Mouse (Mus musculus): ENCODE measurements at regions not wholly inside any gene's neighbourhood (a gene's known extent, or its start where the extent isn't known, plus 50 kb on each side); places are given as distances from the start of the nearest gene placed in this dataset.

- Histone ChIP-seq H3K27ac (ENCODE audit: low read length) (no peak overlapping the region), H3K4me1 (ENCODE audit: control insufficient read depth, low read depth, low read length) (no peaks in the 10 kb centered on the region), H3K9ac (ENCODE audit: low read depth, low read length) (no peak overlapping the region), H3K36me3 (ENCODE audit: control insufficient read depth, insufficient read depth) (no peaks in the 10 kb centered on the region), H3K27me3 (ENCODE audit: control insufficient read depth, insufficient read depth, low read depth, low read length) (no peaks in the 10 kb centered on the region), H3K9me3 (replicated peaks; ENCODE audit: control insufficient read depth, low read length) (no peaks in the 10 kb centered on the region), H3K4me2 (ENCODE audit: low read depth, low read length) (no peak overlapping the region), H3K4me3 (ENCODE audit: low read depth, low read length) (no peak overlapping the region)
- WGBS (ENCODE audit: insufficient replicate concordance) = 14% methylated on average over 9 of the region's 9 CpGs
- ATAC-seq (ENCODE audit: low read depth) = no peak
Measured at GRCm38 (mm10) chr13:81944047-81944446, 161.2 kb downstream of the Cetn3 start.

DNA sequence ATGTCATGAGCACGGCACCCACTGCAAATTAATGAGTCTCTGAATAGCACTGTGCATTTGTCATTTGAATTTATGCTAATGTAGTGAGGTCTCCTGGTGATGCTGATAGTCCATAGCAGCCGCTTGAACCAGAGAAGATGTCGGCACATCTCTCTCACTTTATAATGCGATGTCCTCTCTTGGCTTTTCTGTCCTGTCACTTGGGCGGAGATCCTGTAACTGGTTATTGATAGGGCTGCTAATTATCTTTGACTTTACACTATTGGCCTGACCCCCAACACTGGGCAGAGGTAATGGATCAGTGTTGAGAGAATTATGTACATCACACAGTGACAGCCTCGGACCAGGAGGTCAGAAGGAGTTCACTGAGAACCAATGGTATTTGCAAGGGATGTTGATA is 161.6 kb downstream of the Cetn3 start:
- Histone ChIP-seq H3K9me3 (replicated peaks; ENCODE audit: control insufficient read depth, low read length) (no peaks in the 10 kb centered on the region), H3K4me1 (ENCODE audit: control insufficient read depth, low read depth, low read length) (no peaks in the 10 kb centered on the region), H3K27ac (ENCODE audit: low read length) (no peak overlapping the region), H3K27me3 (ENCODE audit: control insufficient read depth, insufficient read depth, low read depth, low read length) (no peaks in the 10 kb centered on the region), H3K36me3 (ENCODE audit: control insufficient read depth, insufficient read depth) (no peaks in the 10 kb centered on the region), H3K9ac (ENCODE audit: low read depth, low read length) (no peak overlapping the region), H3K4me3 (ENCODE audit: low read depth, low read length) (no peak overlapping the region), H3K4me2 (ENCODE audit: low read depth, low read length) (no peak overlapping the region)
- no peak for ATAC-seq (ENCODE audit: low read depth)
- 60% methylated on average over 6 of the region's 6 CpGs for WGBS (ENCODE audit: insufficient replicate concordance)

DNA sequence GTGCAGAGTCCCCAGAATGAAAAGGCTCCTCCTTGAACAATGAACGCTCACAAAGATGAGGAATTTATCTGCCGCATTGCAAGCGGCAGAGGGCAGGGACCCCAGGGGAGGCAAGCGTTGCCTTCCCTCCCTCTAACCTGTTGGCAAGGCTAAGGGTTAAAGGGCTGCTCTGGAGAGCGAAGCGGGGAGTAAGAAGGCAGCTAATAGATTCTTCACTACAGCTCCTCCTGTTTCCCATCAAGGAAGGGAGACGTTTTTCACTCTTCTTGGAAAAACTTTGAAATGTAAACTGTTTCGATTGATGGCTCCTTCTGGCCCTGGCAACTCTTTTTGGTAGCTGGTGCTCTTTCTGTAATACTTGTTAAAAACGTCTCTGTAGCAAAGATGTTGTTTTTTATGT is 162.9 kb downstream of the Cetn3 start:
- no peak overlapping the region for H3K4me3 ChIP-seq (ENCODE audit: low read depth, low read length)
- no peaks in the 10 kb centered on the region for H3K4me1 ChIP-seq (ENCODE audit: control insufficient read depth, low read depth, low read length)
- H3K36me3 ChIP-seq (ENCODE audit: control insufficient read depth, insufficient read depth) = no peaks in the 10 kb centered on the region
- H3K27me3 ChIP-seq (ENCODE audit: control insufficient read depth, insufficient read depth, low read depth, low read length) = no peaks in the 10 kb centered on the region
- H3K9ac ChIP-seq (ENCODE audit: low read depth, low read length) = no peak overlapping the region
- H3K9me3 ChIP-seq (replicated peaks; ENCODE audit: control insufficient read depth, low read length) = no peaks in the 10 kb centered on the region
- ATAC-seq (ENCODE audit: low read depth) = no peak
- no peak overlapping the region for H3K27ac ChIP-seq (ENCODE audit: low read length)
- H3K4me2 ChIP-seq (ENCODE audit: low read depth, low read length) = no peak overlapping the region
- 23% methylated on average over 9 of the region's 9 CpGs for WGBS (ENCODE audit: insufficient replicate concordance)

DNA sequence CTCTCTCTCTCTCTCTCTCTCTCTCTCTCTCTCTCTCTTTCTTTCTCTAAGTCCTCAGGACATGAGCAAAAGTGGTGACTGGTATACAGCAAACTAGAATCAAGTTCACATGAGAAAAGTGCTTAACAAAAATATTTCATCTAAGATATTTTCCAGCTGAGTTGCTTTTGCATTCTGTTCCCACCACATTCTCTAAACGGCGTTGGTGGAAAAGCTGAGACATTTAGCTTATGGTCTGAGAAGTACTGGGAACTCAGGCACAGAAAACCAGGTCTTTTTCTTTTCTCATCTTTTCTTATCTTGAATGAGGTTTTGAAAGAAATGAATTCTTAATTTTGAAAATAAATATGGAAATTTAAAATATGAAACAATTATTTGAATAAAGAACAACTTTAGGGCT is 182.6 kb downstream of the Cetn3 start:
- no peak overlapping the region for H3K4me2 ChIP-seq (ENCODE audit: low read depth, low read length)
- H3K27ac ChIP-seq (ENCODE audit: low read length) = no peak overlapping the region
- ATAC-seq (ENCODE audit: low read depth) = no peak
- H3K27me3 ChIP-seq (ENCODE audit: control insufficient read depth, insufficient read depth, low read depth, low read length) = no peaks in the 10 kb centered on the region
- no peak overlapping the region for H3K4me3 ChIP-seq (ENCODE audit: low read depth, low read length)
- H3K36me3 ChIP-seq (ENCODE audit: control insufficient read depth, insufficient read depth) = no peaks in the 10 kb centered on the region
- no peak overlapping the region for H3K9ac ChIP-seq (ENCODE audit: low read depth, low read length)
- 70% methylated on average over 2 of the region's 2 CpGs for WGBS (ENCODE audit: insufficient replicate concordance)
- H3K9me3 ChIP-seq (replicated peaks; ENCODE audit: control insufficient read depth, low read length) = no peaks in the 10 kb centered on the region
- no peaks in the 10 kb centered on the region for H3K4me1 ChIP-seq (ENCODE audit: control insufficient read depth, low read depth, low read length)

DNA sequence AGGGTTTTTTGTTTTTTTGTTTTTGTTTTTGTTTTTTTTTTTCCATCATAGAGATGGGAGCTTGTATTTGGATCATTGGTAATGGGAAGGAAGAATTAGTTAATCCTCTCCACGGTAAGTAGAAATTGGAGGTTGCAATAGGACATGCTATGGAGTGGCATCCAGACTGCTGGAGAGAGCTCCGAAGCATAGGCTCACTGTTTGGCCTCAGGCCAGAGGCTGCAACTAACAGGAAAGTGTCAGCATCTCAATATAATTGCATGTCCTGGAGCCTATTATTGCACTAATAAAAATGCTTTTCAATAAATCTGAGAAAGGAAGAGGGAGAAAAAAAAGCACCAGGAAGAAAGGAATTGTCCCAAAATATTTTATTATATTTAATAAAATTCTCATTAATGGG is 193.0 kb downstream of the Cetn3 start:
- Histone ChIP-seq H3K4me2 (ENCODE audit: low read depth, low read length) (no peak overlapping the region), H3K27me3 (ENCODE audit: control insufficient read depth, insufficient read depth, low read depth, low read length) (no peaks in the 10 kb centered on the region), H3K9me3 (replicated peaks; ENCODE audit: control insufficient read depth, low read length) (no peaks in the 10 kb centered on the region), H3K27ac (ENCODE audit: low read length) (no peak overlapping the region), H3K9ac (ENCODE audit: low read depth, low read length) (no peak overlapping the region), H3K4me1 (ENCODE audit: control insufficient read depth, low read depth, low read length) (no peaks in the 10 kb centered on the region), H3K36me3 (ENCODE audit: control insufficient read depth, insufficient read depth) (no peaks in the 10 kb centered on the region), H3K4me3 (ENCODE audit: low read depth, low read length) (no peak overlapping the region)
- WGBS (ENCODE audit: insufficient replicate concordance) = 58% methylated on average over 2 of the region's 2 CpGs
- no peak for ATAC-seq (ENCODE audit: low read depth)

GRCm38 (mm10) chr13:81978003-81978402 is 195.1 kb downstream of the Cetn3 start:
- Histone ChIP-seq H3K4me2 (ENCODE audit: low read depth, low read length) (no peak overlapping the region), H3K9ac (ENCODE audit: low read depth, low read length) (no peak overlapping the region), H3K4me3 (ENCODE audit: low read depth, low read length) (no peak overlapping the region), H3K27me3 (ENCODE audit: control insufficient read depth, insufficient read depth, low read depth, low read length) (no peaks in the 10 kb centered on the region), H3K9me3 (replicated peaks; ENCODE audit: control insufficient read depth, low read length) (no peaks in the 10 kb centered on the region), H3K36me3 (ENCODE audit: control insufficient read depth, insufficient read depth) (no peaks in the 10 kb centered on the region), H3K27ac (ENCODE audit: low read length) (no peak overlapping the region), H3K4me1 (ENCODE audit: control insufficient read depth, low read depth, low read length) (no peaks in the 10 kb centered on the region)
- WGBS (ENCODE audit: insufficient replicate concordance) = 64% methylated on average over 6 of the region's 6 CpGs
- no peak for ATAC-seq (ENCODE audit: low read depth)

GRCm38 (mm10) chr13:81979289-81979688 is 196.4 kb downstream of the Cetn3 start:
- Histone ChIP-seq H3K9me3 (replicated peaks; ENCODE audit: control insufficient read depth, low read length) (no peaks in the 10 kb centered on the region), H3K9ac (ENCODE audit: low read depth, low read length) (no peak overlapping the region), H3K27ac (ENCODE audit: low read length) (no peak overlapping the region), H3K4me3 (ENCODE audit: low read depth, low read length) (no peak overlapping the region), H3K27me3 (ENCODE audit: control insufficient read depth, insufficient read depth, low read depth, low read length) (no peaks in the 10 kb centered on the region), H3K36me3 (ENCODE audit: control insufficient read depth, insufficient read depth) (no peaks in the 10 kb centered on the region), H3K4me1 (ENCODE audit: control insufficient read depth, low read depth, low read length) (no peaks in the 10 kb centered on the region), H3K4me2 (ENCODE audit: low read depth, low read length) (no peak overlapping the region)
- no peak for ATAC-seq (ENCODE audit: low read depth)

DNA sequence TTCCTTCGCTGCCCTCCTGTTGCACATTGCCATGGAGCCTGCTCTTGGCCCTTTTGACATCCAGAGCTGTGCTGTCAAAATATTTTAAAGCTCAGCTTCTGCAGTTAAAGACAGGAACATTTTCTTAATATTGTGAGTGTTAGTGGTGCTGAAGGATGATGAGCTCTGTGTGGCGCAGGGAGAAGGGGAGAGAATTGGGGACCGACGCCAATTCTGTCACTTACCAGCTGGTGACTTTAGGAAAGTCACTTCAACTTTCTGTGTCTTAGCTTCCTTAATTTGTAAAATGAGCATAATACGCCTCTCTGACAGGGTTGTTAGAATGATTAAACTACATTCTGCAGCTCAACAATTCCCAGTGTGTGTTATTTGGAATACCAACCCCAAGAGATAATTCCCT is 197.2 kb downstream of the Cetn3 start:
- ATAC-seq (ENCODE audit: low read depth) = no peak
- H3K27me3 ChIP-seq (ENCODE audit: control insufficient read depth, insufficient read depth, low read depth, low read length) = no peaks in the 10 kb centered on the region
- no peak overlapping the region for H3K27ac ChIP-seq (ENCODE audit: low read length)
- H3K4me2 ChIP-seq (ENCODE audit: low read depth, low read length) = no peak overlapping the region
- H3K4me1 ChIP-seq (ENCODE audit: control insufficient read depth, low read depth, low read length) = no peaks in the 10 kb centered on the region
- 51% methylated on average over 5 of the region's 5 CpGs for WGBS (ENCODE audit: insufficient replicate concordance)
- no peak overlapping the region for H3K9ac ChIP-seq (ENCODE audit: low read depth, low read length)
- no peaks in the 10 kb centered on the region for H3K9me3 ChIP-seq (replicated peaks; ENCODE audit: control insufficient read depth, low read length)
- no peak overlapping the region for H3K4me3 ChIP-seq (ENCODE audit: low read depth, low read length)
- H3K36me3 ChIP-seq (ENCODE audit: control insufficient read depth, insufficient read depth) = no peaks in the 10 kb centered on the region

DNA sequence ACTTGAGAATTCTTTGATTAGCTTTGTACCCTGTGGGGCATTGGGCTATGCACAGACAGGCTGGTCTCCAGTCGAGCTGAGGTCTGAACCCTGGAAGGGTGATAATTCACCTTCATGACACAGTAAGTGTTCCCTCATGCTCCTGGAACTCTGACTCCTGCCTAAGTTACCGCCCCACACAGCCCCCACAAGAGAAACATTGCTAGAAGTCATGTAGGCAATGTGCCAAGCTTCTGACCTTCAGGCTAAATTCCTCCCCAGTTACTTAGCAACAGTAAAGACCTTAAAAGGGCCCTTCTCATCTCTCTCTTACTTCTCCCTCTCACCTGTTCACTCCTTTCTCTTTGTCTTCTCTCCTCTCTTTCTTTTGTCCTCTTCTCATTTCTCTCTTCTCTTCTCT is 199.6 kb downstream of the Cetn3 start:
- Histone ChIP-seq H3K9me3 (replicated peaks; ENCODE audit: control insufficient read depth, low read length) (no peaks in the 10 kb centered on the region), H3K4me1 (ENCODE audit: control insufficient read depth, low read depth, low read length) (no peaks in the 10 kb centered on the region), H3K4me3 (ENCODE audit: low read depth, low read length) (no peak overlapping the region), H3K27ac (ENCODE audit: low read length) (no peak overlapping the region), H3K27me3 (ENCODE audit: control insufficient read depth, insufficient read depth, low read depth, low read length) (no peaks in the 10 kb centered on the region), H3K36me3 (ENCODE audit: control insufficient read depth, insufficient read depth) (no peaks in the 10 kb centered on the region), H3K4me2 (ENCODE audit: low read depth, low read length) (no peak overlapping the region), H3K9ac (ENCODE audit: low read depth, low read length) (no peak overlapping the region)
- no peak for ATAC-seq (ENCODE audit: low read depth)
- 42% methylated on average over 2 of the region's 2 CpGs for WGBS (ENCODE audit: insufficient replicate concordance)

- Histone ChIP-seq H3K9me3 (replicated peaks; ENCODE audit: control insufficient read depth, low read length) (no peaks in the 10 kb centered on the region), H3K36me3 (ENCODE audit: control insufficient read depth, insufficient read depth) (no peaks in the 10 kb centered on the region), H3K4me1 (ENCODE audit: control insufficient read depth, low read depth, low read length) (no peaks in the 10 kb centered on the region), H3K27ac (ENCODE audit: low read length) (no peak overlapping the region), H3K4me3 (ENCODE audit: low read depth, low read length) (no peak overlapping the region), H3K27me3 (ENCODE audit: control insufficient read depth, insufficient read depth, low read depth, low read length) (no peaks in the 10 kb centered on the region), H3K4me2 (ENCODE audit: low read depth, low read length) (no peak overlapping the region), H3K9ac (ENCODE audit: low read depth, low read length) (no peak overlapping the region)
- ATAC-seq (ENCODE audit: low read depth) = no peak
- WGBS (ENCODE audit: insufficient replicate concordance) = 66% methylated on average over 3 of the region's 3 CpGs
Measured at GRCm38 (mm10) chr13:82000681-82001212, 217.9 kb downstream of the Cetn3 start.

Data from liver, embryonic 16.5 days (tissue).